Mouse (Mus musculus): ENCODE results near the gene Rab27a. TPM values are rescaled to one million over a fixed set of nuclear protein-coding genes. Genes with fewer than 3 reads are reported as not detected.

The Rab27a gene
- 3.8 and 4.0 TPM in 2 replicates for polyA plus RNA-seq (2016; fragmentation: Nextera tagmentation; extraction: Ambion mirVana)

- Histone ChIP-seq H3K4me3 (peak within 1 kb of the TSS; percentile 60), H3K36me3 (no peaks in the 10 kb centered on the region), H3K4me2 (peak within 1 kb of the TSS; percentile 98), H3K9me3 (replicated peaks) (no peaks in the 10 kb centered on the region), H3K9ac (peak within 1 kb of the TSS; percentile 74), H3K4me1 (replicated peaks) (peaks cover 10% of the 10 kb centered on the region), H3K27ac (ENCODE audit: poor library complexity, severe bottlenecking) (no peak within 1 kb of the TSS), H3K27me3 (replicated peaks) (no peaks in the 10 kb centered on the region)
- peak; percentile 55 for ATAC-seq (ENCODE audit: insufficient number of reproducible peaks, low FRiP score)
- WGBS: 1% methylated on average over 41 of the region's 41 CpGs
These were observed at the start of gene Rab27a for GRCm38 (mm10) chr9:73044146-73045079. Rab27a (plus strand) TSS chr9:73044854.

GRCm38 (mm10) chr9:72996167-72996566 is 48.5 kb upstream of the Rab27a start:
- Histone ChIP-seq H3K4me1 (replicated peaks) (no peaks in the 10 kb centered on the region), H3K27ac (ENCODE audit: poor library complexity, severe bottlenecking) (no peak overlapping the region), H3K4me3 (no peak overlapping the region), H3K4me2 (no peak overlapping the region), H3K9me3 (replicated peaks) (no peaks in the 10 kb centered on the region), H3K27me3 (replicated peaks) (no peaks in the 10 kb centered on the region), H3K36me3 (no peaks in the 10 kb centered on the region), H3K9ac (no peak overlapping the region)
- no peak for ATAC-seq (ENCODE audit: insufficient number of reproducible peaks, low FRiP score)

DNA sequence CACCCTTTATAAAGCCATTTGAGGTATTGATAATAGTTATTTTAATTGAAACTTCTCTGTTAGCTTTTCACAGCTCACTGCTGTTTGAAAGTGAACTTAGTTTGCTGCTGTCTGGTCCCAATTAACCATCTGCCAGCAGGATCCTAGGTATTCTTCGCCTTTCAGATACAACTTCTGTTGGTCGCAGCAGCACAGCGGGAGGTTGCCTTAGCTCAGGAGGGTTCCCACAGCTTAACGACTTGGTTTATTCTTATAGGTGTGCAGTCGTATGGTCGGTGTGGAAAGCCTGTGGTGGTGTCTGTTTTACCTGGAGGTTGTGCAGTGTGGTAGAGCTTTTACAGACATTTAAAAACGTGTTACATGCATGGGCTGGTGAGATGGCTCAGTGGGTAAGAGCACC is 47.8 kb upstream of the Rab27a start:
- no peaks in the 10 kb centered on the region for H3K9me3 ChIP-seq (replicated peaks)
- no peak overlapping the region for H3K4me3 ChIP-seq
- no peaks in the 10 kb centered on the region for H3K4me1 ChIP-seq (replicated peaks)
- no peaks in the 10 kb centered on the region for H3K36me3 ChIP-seq
- 56% methylated on average over 7 of the region's 7 CpGs for WGBS
- H3K27ac ChIP-seq (ENCODE audit: poor library complexity, severe bottlenecking): no peak overlapping the region
- H3K27me3 ChIP-seq (replicated peaks): no peaks in the 10 kb centered on the region
- no peak for ATAC-seq (ENCODE audit: insufficient number of reproducible peaks, low FRiP score)
- H3K9ac ChIP-seq: no peak overlapping the region
- H3K4me2 ChIP-seq: no peak overlapping the region

GRCm38 (mm10) chr9:73000487-73000886 is 44.2 kb upstream of the Rab27a start:
- Histone ChIP-seq H3K27me3 (replicated peaks) (no peaks in the 10 kb centered on the region), H3K27ac (ENCODE audit: poor library complexity, severe bottlenecking) (no peak overlapping the region)

DNA sequence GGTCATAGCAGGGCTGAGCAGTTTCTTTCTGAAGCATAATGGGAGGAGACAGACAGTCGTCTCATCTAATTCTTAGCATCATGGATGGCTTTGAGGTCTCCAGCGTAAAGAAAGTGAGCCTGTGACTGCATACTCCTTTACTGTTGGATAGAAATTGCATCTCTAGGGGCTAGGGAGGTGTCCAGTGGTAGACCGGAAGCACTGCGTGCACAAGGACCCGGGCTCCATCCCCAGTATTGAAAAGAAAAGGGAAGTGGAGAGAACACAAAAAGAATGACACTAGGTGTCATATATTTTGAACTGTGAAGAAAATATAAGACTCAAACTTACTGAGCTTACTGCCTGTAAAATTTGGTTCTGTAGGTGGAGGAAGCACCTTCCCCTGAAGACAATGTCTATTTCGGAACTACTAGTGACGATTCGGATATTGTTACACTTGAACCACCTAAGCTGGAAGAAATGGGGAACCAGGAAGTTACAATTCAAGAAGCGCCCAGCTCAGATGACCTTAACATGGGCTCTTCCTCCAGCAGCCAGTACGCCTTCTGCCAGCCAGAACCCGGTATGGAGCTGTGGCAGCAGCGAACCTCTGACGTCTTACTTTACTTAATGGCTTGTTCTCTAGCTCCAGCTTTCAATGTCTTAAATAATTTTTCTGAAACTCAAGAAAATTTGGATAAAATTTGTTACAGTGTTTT is 43.2 kb upstream of the Rab27a start:
- Histone ChIP-seq H3K4me2 (no peak overlapping the region), H3K27ac (ENCODE audit: poor library complexity, severe bottlenecking) (no peak overlapping the region), H3K4me1 (replicated peaks) (no peaks in the 10 kb centered on the region), H3K27me3 (replicated peaks) (no peaks in the 10 kb centered on the region), H3K9ac (no peak overlapping the region), H3K4me3 (no peak overlapping the region), H3K9me3 (replicated peaks) (no peaks in the 10 kb centered on the region), H3K36me3 (peaks cover 12% of the 10 kb centered on the region)
- ATAC-seq (ENCODE audit: insufficient number of reproducible peaks, low FRiP score): no peak
- 83% methylated on average over 13 of the region's 13 CpGs for WGBS

More at GRCm38 (mm10) chr9:73000487-73000886, 44.2 kb upstream of the Rab27a start:
- H3K4me3 ChIP-seq: no peak overlapping the region
- H3K4me1 ChIP-seq (replicated peaks): no peaks in the 10 kb centered on the region
- no peak for ATAC-seq (ENCODE audit: insufficient number of reproducible peaks, low FRiP score)
- H3K36me3 ChIP-seq: peaks cover 3% of the 10 kb centered on the region
- H3K9me3 ChIP-seq (replicated peaks): no peaks in the 10 kb centered on the region
- 63% methylated on average over 2 of the region's 2 CpGs for WGBS
- H3K4me2 ChIP-seq: no peak overlapping the region
- H3K9ac ChIP-seq: no peak overlapping the region

DNA sequence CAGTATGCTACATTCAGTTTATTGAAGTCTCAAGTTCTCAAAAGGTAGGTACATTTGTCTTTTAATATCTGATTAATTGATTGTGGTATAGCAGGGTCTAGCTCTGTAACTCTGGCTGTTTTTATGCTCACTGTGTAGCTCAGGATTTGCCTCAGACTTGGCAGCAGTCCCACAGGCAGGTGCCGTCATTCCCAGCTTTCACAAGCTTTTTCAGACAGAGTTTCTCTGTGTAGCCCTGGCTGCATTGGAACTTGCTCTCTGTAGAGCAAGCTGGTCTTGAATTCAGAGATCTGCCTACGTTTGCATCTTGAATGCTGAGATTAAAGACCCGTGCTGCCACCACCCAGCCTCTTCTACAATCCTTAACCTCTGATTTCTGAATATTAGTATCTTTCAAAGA is 42.5 kb upstream of the Rab27a start:
- H3K4me2 ChIP-seq: no peak overlapping the region
- peaks cover 12% of the 10 kb centered on the region for H3K36me3 ChIP-seq
- 65% methylated on average over 3 of the region's 3 CpGs for WGBS
- no peaks in the 10 kb centered on the region for H3K27me3 ChIP-seq (replicated peaks)
- H3K9me3 ChIP-seq (replicated peaks): no peaks in the 10 kb centered on the region
- ATAC-seq (ENCODE audit: insufficient number of reproducible peaks, low FRiP score): no peak
- H3K4me1 ChIP-seq (replicated peaks): no peaks in the 10 kb centered on the region
- H3K4me3 ChIP-seq: no peak overlapping the region
- H3K9ac ChIP-seq: no peak overlapping the region
- no peak overlapping the region for H3K27ac ChIP-seq (ENCODE audit: poor library complexity, severe bottlenecking)

GRCm38 (mm10) chr9:73004076-73004475 is 40.6 kb upstream of the Rab27a start:
- H3K9me3 ChIP-seq (replicated peaks): no peaks in the 10 kb centered on the region
- ATAC-seq (ENCODE audit: insufficient number of reproducible peaks, low FRiP score): no peak
- no peak overlapping the region for H3K27ac ChIP-seq (ENCODE audit: poor library complexity, severe bottlenecking)
- H3K36me3 ChIP-seq: peaks cover 12% of the 10 kb centered on the region
- H3K4me2 ChIP-seq: no peak overlapping the region
- no peak overlapping the region for H3K4me3 ChIP-seq
- H3K27me3 ChIP-seq (replicated peaks): no peaks in the 10 kb centered on the region
- H3K9ac ChIP-seq: no peak overlapping the region
- 80% methylated on average over 8 of the region's 8 CpGs for WGBS
- no peaks in the 10 kb centered on the region for H3K4me1 ChIP-seq (replicated peaks)

- no peak overlapping the region for H3K4me2 ChIP-seq
- no peaks in the 10 kb centered on the region for H3K9me3 ChIP-seq (replicated peaks)
- 80% methylated on average over 6 of the region's 6 CpGs for WGBS
- H3K27me3 ChIP-seq (replicated peaks): no peaks in the 10 kb centered on the region
- no peak overlapping the region for H3K4me3 ChIP-seq
- H3K27ac ChIP-seq (ENCODE audit: poor library complexity, severe bottlenecking): no peak overlapping the region
- peaks cover 15% of the 10 kb centered on the region for H3K36me3 ChIP-seq
- H3K9ac ChIP-seq: no peak overlapping the region
- no peak for ATAC-seq (ENCODE audit: insufficient number of reproducible peaks, low FRiP score)
- H3K4me1 ChIP-seq (replicated peaks): no peaks in the 10 kb centered on the region
These were observed 39.5 kb upstream of the Rab27a start for GRCm38 (mm10) chr9:73005106-73005505.

DNA sequence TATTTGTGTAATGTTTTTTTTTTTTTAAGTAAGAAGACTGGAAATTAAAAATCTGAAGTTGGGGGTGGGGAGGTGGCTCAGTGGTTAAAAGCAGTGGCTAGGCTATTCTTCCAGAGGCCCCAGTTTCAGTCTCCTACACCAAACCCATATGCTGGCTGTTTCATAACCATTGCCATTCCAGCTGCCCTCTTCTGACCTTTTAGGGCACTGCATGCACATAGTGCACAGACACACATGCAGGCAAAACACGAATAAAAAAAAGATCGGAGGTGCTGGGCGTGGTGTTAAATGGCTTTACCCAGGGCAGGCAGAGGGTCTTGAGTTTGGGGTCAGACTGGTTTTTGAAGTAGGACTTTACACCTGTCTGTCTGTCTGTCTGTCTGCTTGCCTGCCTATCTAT is 38.5 kb upstream of the Rab27a start:
- H3K27me3 ChIP-seq (replicated peaks): no peaks in the 10 kb centered on the region
- no peak overlapping the region for H3K4me2 ChIP-seq
- H3K4me1 ChIP-seq (replicated peaks): no peaks in the 10 kb centered on the region
- WGBS: 93% methylated on average over 3 of the region's 3 CpGs
- H3K4me3 ChIP-seq: no peak overlapping the region
- no peaks in the 10 kb centered on the region for H3K9me3 ChIP-seq (replicated peaks)
- no peak overlapping the region for H3K27ac ChIP-seq (ENCODE audit: poor library complexity, severe bottlenecking)
- no peak for ATAC-seq (ENCODE audit: insufficient number of reproducible peaks, low FRiP score)
- H3K9ac ChIP-seq: no peak overlapping the region
- H3K36me3 ChIP-seq: peaks cover 20% of the 10 kb centered on the region

DNA sequence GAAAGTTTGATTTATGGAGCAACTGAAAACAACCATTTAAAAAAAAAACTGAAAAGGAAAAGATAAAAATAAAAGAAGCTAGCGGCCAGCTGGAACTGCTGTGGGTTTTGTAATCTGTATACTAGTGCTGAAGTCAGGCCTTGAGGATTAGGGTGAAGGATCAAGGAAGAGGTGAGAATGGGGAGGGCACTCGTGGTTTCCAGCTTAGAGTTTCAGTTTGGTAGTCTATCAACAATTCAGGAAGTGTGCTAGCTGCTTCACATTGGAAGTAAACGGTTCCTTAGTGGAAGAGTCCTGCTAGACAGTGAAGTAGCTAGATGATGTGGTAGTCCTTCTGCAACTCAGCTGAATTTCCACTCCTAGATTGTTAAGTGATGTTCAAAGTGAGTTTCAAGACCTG is 36.3 kb upstream of the Rab27a start:
- H3K36me3 ChIP-seq: peaks cover 33% of the 10 kb centered on the region
- WGBS: 56% methylated on average over 3 of the region's 3 CpGs

GRCm38 (mm10) chr9:73012629-73013028 is 32.0 kb upstream of the Rab27a start:
- Histone ChIP-seq H3K36me3 (peaks cover 59% of the 10 kb centered on the region), H3K27ac (ENCODE audit: poor library complexity, severe bottlenecking) (no peak overlapping the region), H3K9ac (no peak overlapping the region), H3K4me2 (no peak overlapping the region), H3K4me3 (no peak overlapping the region), H3K9me3 (replicated peaks) (no peaks in the 10 kb centered on the region), H3K27me3 (replicated peaks) (no peaks in the 10 kb centered on the region), H3K4me1 (replicated peaks) (no peaks in the 10 kb centered on the region)
- WGBS: 78% methylated on average over 4 of the region's 4 CpGs
- ATAC-seq (ENCODE audit: insufficient number of reproducible peaks, low FRiP score): no peak

More for the DNA sequence above, 36.3 kb upstream of the Rab27a start:
- Histone ChIP-seq H3K9me3 (replicated peaks) (no peaks in the 10 kb centered on the region), H3K9ac (no peak overlapping the region), H3K4me1 (replicated peaks) (no peaks in the 10 kb centered on the region), H3K27ac (ENCODE audit: poor library complexity, severe bottlenecking) (no peak overlapping the region), H3K4me2 (no peak overlapping the region), H3K4me3 (no peak overlapping the region), H3K27me3 (replicated peaks) (no peaks in the 10 kb centered on the region)
- no peak for ATAC-seq (ENCODE audit: insufficient number of reproducible peaks, low FRiP score)
